Mouse (Mus musculus): ENCODE results near the gene 2310022A10Rik. TPM values are rescaled to one million over a fixed set of nuclear protein-coding genes. Genes with fewer than 3 reads are reported as not detected.

The 2310022A10Rik gene
- total RNA-seq (2023): 10 to 100 TPM; 12.4 to 13.8 TPM

GRCm38 (mm10) chr7:27552931-27553513 lies at the start of gene 2310022A10Rik, which contains the start of gene Pld3:
2310022A10Rik (plus strand) TSS chr7:27553233.
Pld3 (minus strand) TSS chr7:27553218.

GRCm38 (mm10) chr7:27522967-27523366 lies 30.1 kb upstream of the 2310022A10Rik start, which contains the start of gene Hipk4:
Hipk4 (plus strand) TSS chr7:27523267.

GRCm38 (mm10) chr7:27591266-27592216 lies 38.5 kb downstream of the 2310022A10Rik start, which contains the start of gene Akt2:
Akt2 (plus strand) TSS chr7:27591552.

Other genes starting within 250 kb of the 2310022A10Rik start
- gene Ltbp4, start 215.5 kb upstream of the 2310022A10Rik start, total RNA-seq (2023): under 1 TPM; 0.33 to 0.51 TPM
- 100 to 1,000 TPM; 100 to 108 TPM for gene Shkbp1, start 197.2 kb upstream of the 2310022A10Rik start, total RNA-seq (2023)
- gene Gm20479, start 195.8 kb upstream of the 2310022A10Rik start, total RNA-seq (2023): 10 to 100 TPM in 1 of 2 experiments, not detected in 1; 10.9 TPM
- gene Sptbn4, start 105.5 kb upstream of the 2310022A10Rik start, total RNA-seq (2023): under 1 TPM; 0.07 to 0.09 TPM
- 10 to 100 TPM; 31.2 to 58.3 TPM for gene Blvrb, start 105.3 kb upstream of the 2310022A10Rik start, total RNA-seq (2023)
- gene Sertad3, start 79.5 kb upstream of the 2310022A10Rik start, total RNA-seq (2023): 10 to 100 TPM; 27.9 to 32.9 TPM
- gene Sertad1, start 66.3 kb upstream of the 2310022A10Rik start, total RNA-seq (2023): 10 to 100 TPM; 43.3 to 43.4 TPM
- gene Prx, start 53.9 kb upstream of the 2310022A10Rik start, total RNA-seq (2023): under 1 TPM; 0.68 to 0.80 TPM
- under 1 TPM in 1 of 2 experiments, not detected in 1; 0.36 TPM for gene Hipk4, start 30.0 kb upstream of the 2310022A10Rik start, total RNA-seq (2023)
- 10 to 100 TPM; 19.5 to 22.3 TPM for gene Pld3, start within 50 bp of the 2310022A10Rik start, total RNA-seq (2023)
- gene Akt2, start 38.3 kb downstream of the 2310022A10Rik start, total RNA-seq (2023): 100 to 1,000 TPM; 109 to 111 TPM
- gene Ttc9b, start 100.7 kb downstream of the 2310022A10Rik start, total RNA-seq (2023): not detected
- gene Map3k10, start 121.4 kb downstream of the 2310022A10Rik start, total RNA-seq (2023): 1 to 10 TPM; 4.9 to 6.5 TPM
- gene Zfp607b, start 136.1 kb downstream of the 2310022A10Rik start, total RNA-seq (2023): under 1 TPM; 0.13 to 0.51 TPM
- 1 to 10 TPM; 2.7 to 3.6 TPM for gene Zfp60, start 178.2 kb downstream of the 2310022A10Rik start, total RNA-seq (2023)